Mouse (Mus musculus) lung, postnatal 0 days (tissue): ENCODE measurements around the gene Fndc1.
A peak's percentile ranks its signal among the peaks of the same experiment; 100 is the strongest.

Experiments
- CTCF ChIP-seq: IDR thresholded peaks from 2 replicates; pipeline ENCODE4 v1.5.1; 2016; ENCODE audit warnings: antibody characterized with exemption, mild to moderate bottlenecking
- EP300 ChIP-seq: IDR thresholded peaks from 2 replicates; pipeline ENCODE4 v1.6.1; 2016; ENCODE audit warnings: antibody characterized with exemption, mild to moderate bottlenecking, control low read depth

- TF ChIP-seq CTCF, result no peak
- peak; percentile 73 for TF ChIP-seq EP300
Measured at GRCm38 (mm10) chr17:7707073-7707472, 120.0 kb downstream of the Fndc1 start.
